Mouse (Mus musculus) liver, embryonic 14.5 days (tissue): ENCODE measurements at regions not wholly inside any gene's neighbourhood (a gene's known extent, or its start where the extent isn't known, plus 50 kb on each side); places are given as distances from the start of the nearest gene placed in this dataset.

Experiments
- ATAC-seq: fragments of 200-750 bp; cut with Nextera tagmentation; 2 replicates; pipeline ENCODE4 v1.8.0; 2017; ENCODE audit warnings: moderate number of reproducible peaks, mild to moderate bottlenecking, moderate library complexity; ENCODE audit not compliant: insufficient read depth
- DNase-seq, 3 experiments: peaks; one replicate each; pipeline ENCODE4 v3.0.0-alpha.2; 2012 to 2013; ENCODE audit warnings: low read depth in 3 of 3, low spot score in 3 of 3
- H3K27ac ChIP-seq: fragments of 300-500 bp; sonication (generic); 2 replicates; pipeline ENCODE4 v1.5.1; 2014; ENCODE audit warnings: moderate library complexity, mild to moderate bottlenecking, control low read depth, inconsistent platforms
- H3K27me3 ChIP-seq: fragments of 300-500 bp; sonication (generic); 2 replicates; pipeline ENCODE4 v1.6.1; 2014; ENCODE audit warnings: mild to moderate bottlenecking, low read length, moderate library complexity; ENCODE audit not compliant: control insufficient read depth, insufficient read depth
- H3K36me3 ChIP-seq: fragments of 300-500 bp; sonication (generic); replicated peaks from 2 replicates; pipeline ENCODE4 v1.6.1; 2014; ENCODE audit warnings: low read depth; ENCODE audit not compliant: control insufficient read depth, insufficient read depth
- H3K4me1 ChIP-seq, 2 experiments: fragments of 200-500 bp in 1 of 2; fragments of 300-500 bp in 1 of 2; sonication (generic) in 1 of 2; replicated peaks; 2 replicates each; pipeline ENCODE4 v1.6.1; 2012 to 2014; ENCODE audit warnings: antibody characterized with exemption in 1 of 2, inconsistent platforms in 1 of 2, low read length in 1 of 2; ENCODE audit not compliant: control insufficient read depth in 2 of 2, insufficient read depth in 2 of 2
- H3K4me2 ChIP-seq: fragments of 300-500 bp; sonication (generic); 2 replicates; pipeline ENCODE4 v1.6.1; 2014; ENCODE audit warnings: low read depth, mild to moderate bottlenecking, control low read depth, moderate library complexity
- H3K4me3 ChIP-seq, 2 experiments: fragments of 200-500 bp in 1 of 2; fragments of 300-500 bp in 1 of 2; sonication (generic) in 1 of 2; 2 replicates each; pipeline ENCODE4 v1.5.1; 2012 to 2014; ENCODE audit warnings: low read depth in 2 of 2, low read length in 2 of 2, mild to moderate bottlenecking in 2 of 2, control low read depth in 1 of 2, inconsistent platforms in 1 of 2, moderate library complexity in 1 of 2; ENCODE audit not compliant: insufficient read depth in 1 of 2
- H3K9ac ChIP-seq: fragments of 300-500 bp; sonication (generic); replicated peaks from 2 replicates; pipeline ENCODE4 v1.6.1; 2014; ENCODE audit warnings: mild to moderate bottlenecking, control low read depth, moderate library complexity
- H3K9me3 ChIP-seq: fragments of 300-500 bp; sonication (generic); 2 replicates; pipeline ENCODE4 v1.6.1; 2016; ENCODE audit warnings: low read length, mixed read lengths; ENCODE audit not compliant: control insufficient read depth
- CTCF ChIP-seq: IDR thresholded peaks from 2 replicates; pipeline ENCODE4 v1.5.1; 2016; ENCODE audit warnings: antibody characterized with exemption, low read depth, control low read depth
- EP300 ChIP-seq: IDR thresholded peaks from 2 replicates; pipeline ENCODE4 v1.6.1; 2016; ENCODE audit warnings: antibody characterized with exemption, low read depth
- WGBS: fragments of 180-500 bp; shearing (Covaris S2); extraction: QIAGEN DNeasy Blood & Tissue Kit; methylation state at CpG from one replicate; pipeline ENCODE4 v1.1.7; 2014; ENCODE audit not compliant: insufficient replicate concordance; 5-methylcytosine and 5-hydroxymethylcytosine counted together

GRCm38 (mm10) chr13:84565644-84566532 is 343.8 kb downstream of the Tmem161b start:
- TF ChIP-seq EP300 (no peak), CTCF (no peak)
- H3K4me2 ChIP-seq: no peak overlapping the region
- H3K9me3 ChIP-seq: no peaks in the 10 kb centered on the region
- no peak overlapping the region for H3K4me3 ChIP-seq
- ATAC-seq: no peak
- no peak for DNase-seq
- no peak overlapping the region for H3K9ac ChIP-seq
- no peaks in the 10 kb centered on the region for H3K4me1 ChIP-seq
- no peaks in the 10 kb centered on the region for H3K27me3 ChIP-seq
- no peaks in the 10 kb centered on the region for H3K36me3 ChIP-seq
- H3K27ac ChIP-seq: no peak overlapping the region
- 59% methylated on average over 11 of the region's 11 CpGs for WGBS

GRCm38 (mm10) chr13:84566533-84566832 is 344.4 kb downstream of the Tmem161b start:
- Histone ChIP-seq H3K36me3 (no peaks in the 10 kb centered on the region), H3K27ac (no peak overlapping the region), H3K27me3 (no peaks in the 10 kb centered on the region), H3K4me3 (no peak overlapping the region), H3K4me2 (no peak overlapping the region), H3K4me1 (no peaks in the 10 kb centered on the region), H3K9ac (no peak overlapping the region), H3K9me3 (no peaks in the 10 kb centered on the region)
- no peak for TF ChIP-seq CTCF
- no peak for TF ChIP-seq EP300
- no peak for ATAC-seq
- DNase-seq: no peak
- 52% methylated on average over 6 of the region's 6 CpGs for WGBS

GRCm38 (mm10) chr13:84569371-84569770 is 347.3 kb downstream of the Tmem161b start:
- H3K27me3 ChIP-seq: no peaks in the 10 kb centered on the region
- DNase-seq: no peak
- H3K9me3 ChIP-seq: no peaks in the 10 kb centered on the region
- no peaks in the 10 kb centered on the region for H3K36me3 ChIP-seq
- no peaks in the 10 kb centered on the region for H3K4me1 ChIP-seq
- H3K27ac ChIP-seq: no peak overlapping the region
- no peak overlapping the region for H3K4me2 ChIP-seq
- TF ChIP-seq CTCF (no peak), EP300 (no peak)
- no peak overlapping the region for H3K4me3 ChIP-seq
- no peak overlapping the region for H3K9ac ChIP-seq
- no peak for ATAC-seq

- ATAC-seq (no peak), DNase-seq (no peak)
- H3K4me3 ChIP-seq: no peak overlapping the region
- no peaks in the 10 kb centered on the region for H3K27me3 ChIP-seq
- WGBS: 62% methylated on average over 2 of the region's 2 CpGs
- H3K9ac ChIP-seq: no peak overlapping the region
- TF ChIP-seq EP300: no peak
- TF ChIP-seq CTCF: no peak
- no peak overlapping the region for H3K27ac ChIP-seq
- no peaks in the 10 kb centered on the region for H3K9me3 ChIP-seq
- no peak overlapping the region for H3K4me2 ChIP-seq
- no peaks in the 10 kb centered on the region for H3K36me3 ChIP-seq
- no peaks in the 10 kb centered on the region for H3K4me1 ChIP-seq
Measured at GRCm38 (mm10) chr13:84570206-84570605, 348.1 kb downstream of the Tmem161b start.

GRCm38 (mm10) chr13:84570984-84571844 is 349.1 kb downstream of the Tmem161b start:
- Histone ChIP-seq H3K9ac (no peak overlapping the region), H3K27me3 (no peaks in the 10 kb centered on the region), H3K4me1 (no peaks in the 10 kb centered on the region), H3K4me3 (no peak overlapping the region), H3K27ac (no peak overlapping the region), H3K36me3 (no peaks in the 10 kb centered on the region), H3K9me3 (no peaks in the 10 kb centered on the region), H3K4me2 (no peak overlapping the region)
- ATAC-seq (no peak), DNase-seq (no peak)
- 38% methylated on average over 10 of the region's 10 CpGs for WGBS
- no peak for TF ChIP-seq EP300
- TF ChIP-seq CTCF: no peak
